Mouse (Mus musculus) stomach, postnatal 0 days (tissue): ENCODE measurements around the gene Moxd1.

Source experiments
- CTCF ChIP-seq: IDR thresholded peaks from 2 replicates; pipeline ENCODE4 v1.5.1; 2016; ENCODE audit warnings: antibody characterized with exemption, low read depth, mild to moderate bottlenecking, moderate library complexity
- EP300 ChIP-seq: optimal IDR thresholded peaks from 2 replicates; pipeline ENCODE3; 2016; ENCODE audit warnings: antibody characterized with exemption

- TF ChIP-seq EP300 (no peak), CTCF (no peak)
These were observed 1.3 kb downstream of the Moxd1 start for GRCm38 (mm10) chr10:24224591-24224990.
